Mouse (Mus musculus) bone marrow, adult 2 months (tissue): ENCODE measurements around the gene Dph2. TPM values are rescaled to one million over a fixed set of nuclear protein-coding genes. Genes with fewer than 3 reads are reported as not detected.

Experiments used
- H3K27ac ChIP-seq: fragments of 200-500 bp; 2 replicates; pipeline ENCODE4 v1.5.1; 2012; ENCODE audit warnings: low read depth, mild to moderate bottlenecking, control low read depth, inconsistent platforms, low read length; ENCODE audit not compliant: control insufficient read depth, poor library complexity, insufficient read depth
- H3K4me1 ChIP-seq: fragments of 200-500 bp; 2 replicates; pipeline ENCODE4 v1.6.1; 2011; ENCODE audit warnings: low read length; ENCODE audit not compliant: control insufficient read depth, insufficient read depth
- H3K4me3 ChIP-seq: fragments of 200-500 bp; replicated peaks from 2 replicates; pipeline ENCODE3; 2011; ENCODE audit warnings: mild to moderate bottlenecking, low read depth, low read length, control low read depth; ENCODE audit not compliant: control insufficient read depth
- CTCF ChIP-seq: fragments of 200-500 bp; IDR thresholded peaks from 2 replicates; pipeline ENCODE4 v1.5.1; 2011; ENCODE audit warnings: low read length, control low read depth; ENCODE audit not compliant: control insufficient read depth, insufficient read depth
- POLR2A ChIP-seq: fragments of 200-500 bp; IDR thresholded peaks from 2 replicates; pipeline ENCODE4 v1.6.1; 2011; ENCODE audit warnings: low read depth, mild to moderate bottlenecking, control low read depth, low read length, borderline replicate concordance; ENCODE audit not compliant: control insufficient read depth
- WGBS: fragments of 180-500 bp; shearing (Covaris S2); methylation state at CpG from one replicate; pipeline ENCODE4 v1.1.7; 2018; 5-methylcytosine and 5-hydroxymethylcytosine counted together
- polyA plus RNA-seq: library from polyadenylated mRNA; stranded (reverse); fragments of >200 nt; gene quantifications from 2 replicates; pipeline ENCODE4 v1.2.4, GENCODE M21; 2011; ENCODE audit warnings: low replicate concordance; ENCODE audit not compliant: missing spikeins, insufficient read depth, insufficient read length

The Dph2 gene
- polyA plus RNA-seq, 1 experiment: 7.0 TPM

GRCm38 (mm10) chr4:117924916-117925315 lies 33.1 kb upstream of the Dph2 start:
- TF ChIP-seq CTCF: no peak
- TF ChIP-seq POLR2A: no peak
- 28% methylated on average over 6 of the region's 6 CpGs for WGBS
- no peak overlapping the region for H3K4me3 ChIP-seq
- H3K27ac ChIP-seq: no peak overlapping the region
- peaks cover 1% of the 10 kb centered on the region; the same call in 1 of the 2 replicates for H3K4me1 ChIP-seq

GRCm38 (mm10) chr4:117923450-117923849 lies 31.6 kb upstream of the Dph2 start:
- peaks cover 1% of the 10 kb centered on the region; the same call in 1 of the 2 replicates for H3K4me1 ChIP-seq
- no peak overlapping the region for H3K4me3 ChIP-seq
- no peak overlapping the region for H3K27ac ChIP-seq
- TF ChIP-seq CTCF (no peak), POLR2A (no peak)
- WGBS: 71% methylated on average over 2 of the region's 2 CpGs

- no peak overlapping the region for H3K27ac ChIP-seq
- H3K4me1 ChIP-seq: peaks cover 1% of the 10 kb centered on the region; the same call in 1 of the 2 replicates
- no peak for TF ChIP-seq CTCF
- TF ChIP-seq POLR2A: no peak
These were observed 29.5 kb upstream of the Dph2 start for GRCm38 (mm10) chr4:117921358-117921757.

GRCm38 (mm10) chr4:117918762-117919161 lies 26.9 kb upstream of the Dph2 start:
- Histone ChIP-seq H3K4me1 (peaks cover 1% of the 10 kb centered on the region; the same call in 1 of the 2 replicates), H3K4me3 (no peak overlapping the region), H3K27ac (no peak overlapping the region)
- TF ChIP-seq POLR2A (no peak), CTCF (no peak)
- 17% methylated on average over 5 of the region's 5 CpGs for WGBS

More at GRCm38 (mm10) chr4:117921358-117921757, 29.5 kb upstream of the Dph2 start:
- 76% methylated on average over 2 of the region's 2 CpGs for WGBS
- H3K4me3 ChIP-seq: no peak overlapping the region

- 34% methylated on average over 3 of the region's 3 CpGs for WGBS
- no peak overlapping the region for H3K27ac ChIP-seq
- TF ChIP-seq CTCF (no peak), POLR2A (no peak)
- no peak overlapping the region for H3K4me3 ChIP-seq
- H3K4me1 ChIP-seq: peaks cover 1% of the 10 kb centered on the region; the same call in 1 of the 2 replicates
These were observed 26.4 kb upstream of the Dph2 start for GRCm38 (mm10) chr4:117918261-117918660.

GRCm38 (mm10) chr4:117917847-117918246 lies 26.0 kb upstream of the Dph2 start:
- TF ChIP-seq POLR2A (no peak), CTCF (no peak)
- 83% methylated on average over 4 of the region's 4 CpGs for WGBS
- Histone ChIP-seq H3K27ac (no peak overlapping the region), H3K4me1 (peaks cover 1% of the 10 kb centered on the region; the same call in 1 of the 2 replicates), H3K4me3 (no peak overlapping the region)

GRCm38 (mm10) chr4:117917402-117917801 lies 25.6 kb upstream of the Dph2 start:
- H3K4me1 ChIP-seq: peaks cover 1% of the 10 kb centered on the region; the same call in 1 of the 2 replicates
- no peak overlapping the region for H3K4me3 ChIP-seq
- no peak overlapping the region for H3K27ac ChIP-seq
- TF ChIP-seq POLR2A: no peak
- no peak for TF ChIP-seq CTCF
- WGBS: 76% methylated on average over 4 of the region's 4 CpGs

- TF ChIP-seq POLR2A (no peak), CTCF (no peak)
- peaks cover 1% of the 10 kb centered on the region; the same call in 1 of the 2 replicates for H3K4me1 ChIP-seq
- H3K27ac ChIP-seq: no peak overlapping the region
- WGBS: 30% methylated on average over 5 of the region's 5 CpGs
- no peak overlapping the region for H3K4me3 ChIP-seq
These were observed 24.6 kb upstream of the Dph2 start for GRCm38 (mm10) chr4:117916386-117916785.

GRCm38 (mm10) chr4:117915489-117916105 lies 23.8 kb upstream of the Dph2 start:
- WGBS: under 1% methylated on average over 19 of the region's 19 CpGs
- TF ChIP-seq CTCF (no peak), POLR2A (no peak)
- H3K4me3 ChIP-seq: peak overlapping the region; percentile 95
- no peaks in the 10 kb centered on the region; the same call in 1 of the 2 replicates for H3K4me1 ChIP-seq
- H3K27ac ChIP-seq: no peak overlapping the region
